Mouse (Mus musculus): ENCODE results near the gene Zhx3. TPM values are rescaled to one million over a fixed set of nuclear protein-coding genes. Genes with fewer than 3 reads are reported as not detected.

Zhx3 gene
- polyA plus RNA-seq, 1 experiment from 2014 or later, result 11.1 TPM

DNA sequence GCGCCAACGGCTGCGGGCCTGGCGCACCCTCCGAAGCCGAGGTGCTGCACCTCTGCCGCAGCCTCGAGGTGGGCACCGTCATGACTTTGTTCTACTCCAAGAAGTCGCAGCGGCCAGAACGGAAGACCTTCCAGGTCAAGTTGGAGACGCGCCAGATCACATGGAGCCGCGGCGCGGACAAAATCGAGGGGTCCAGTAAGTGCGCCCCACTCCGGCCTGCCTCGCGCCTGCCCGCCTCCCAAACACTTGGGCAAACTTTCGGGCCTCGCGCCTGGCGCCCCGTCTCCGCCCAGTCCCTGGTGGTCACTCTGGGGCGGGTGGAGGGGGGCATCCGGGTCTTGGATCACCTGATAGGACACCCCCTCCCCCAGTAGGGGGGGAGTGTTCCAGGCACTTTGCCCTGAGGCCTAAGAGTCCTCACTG is 140.9 kb downstream of the Zhx3 start:
- peak; percentile 11; the same call in 1 of the 2 replicates for ATAC-seq (ENCODE audit: low read depth)

DNA sequence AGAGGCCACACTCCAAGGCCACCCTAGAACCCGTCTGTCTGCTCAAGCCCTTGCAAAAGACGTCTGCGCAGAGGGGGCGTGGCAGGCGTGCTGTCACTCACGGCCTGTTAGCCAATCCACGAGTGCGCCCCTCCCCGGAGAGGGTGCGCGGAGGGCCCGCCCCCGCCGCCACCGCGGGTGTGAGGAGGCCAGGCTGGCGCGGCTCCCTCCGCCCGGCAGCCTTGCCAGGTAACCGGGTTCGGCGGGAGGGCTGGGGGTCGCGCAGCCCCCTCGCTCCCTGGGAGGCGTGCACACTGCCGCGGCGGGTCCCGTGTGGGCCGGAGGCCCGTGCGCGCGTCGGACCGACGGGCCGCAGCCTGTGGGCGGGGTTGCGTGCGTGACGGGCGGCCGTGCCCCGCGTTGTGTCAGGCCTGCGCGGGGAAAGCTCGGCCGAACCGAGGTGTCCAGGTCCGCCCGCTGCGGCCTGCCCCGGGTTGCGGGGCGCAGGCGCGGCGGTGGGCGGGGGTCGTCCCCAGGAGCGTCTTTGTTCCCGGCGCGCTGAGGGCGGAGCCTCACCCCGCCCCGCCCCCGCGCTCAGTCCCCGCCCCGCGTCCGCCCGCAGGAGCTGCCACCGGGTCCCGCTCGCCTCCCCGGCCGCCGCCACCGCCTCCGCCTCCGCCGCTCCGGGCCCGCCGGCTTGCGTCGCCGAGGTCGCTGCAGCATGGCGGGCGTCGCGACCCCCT is 141.5 kb downstream of the Zhx3 start, which contains the start of gene Plcg1:
Gene Plcg1, plus strand, starts transcription at position 184 of the 722 bp plus-strand sequence.
- no peaks in the 10 kb centered on the region for H3K9me3 ChIP-seq (ENCODE audit: control insufficient read depth, low read length)
- H3K4me1 ChIP-seq (ENCODE audit: control insufficient read depth, insufficient read depth, low read length), result peaks cover 28% of the 10 kb centered on the region
- H3K4me2 ChIP-seq (ENCODE audit: low read depth, low read length), result peak within 1 kb of the TSS; percentile 92
- no peaks in the 10 kb centered on the region for H3K27me3 ChIP-seq (replicated peaks; ENCODE audit: control insufficient read depth, insufficient read depth, low read length)
- ATAC-seq (ENCODE audit: low read depth) (peak; percentile 95), DNase-seq (ENCODE audit: low spot score) (peak; percentile 97)
- H3K27ac ChIP-seq (replicated peaks; ENCODE audit: low read depth, low read length), result peak within 1 kb of the TSS; percentile 98
- H3K9ac ChIP-seq (ENCODE audit: low read depth, low read length), result peak within 1 kb of the TSS; percentile 100
- WGBS, result 0% methylated on average over 5 of the region's 99 CpGs
- H3K4me3 ChIP-seq (ENCODE audit: low read depth, low read length), result peak within 1 kb of the TSS; percentile 98
- peaks cover 20% of the 10 kb centered on the region for H3K36me3 ChIP-seq (ENCODE audit: control insufficient read depth, insufficient read depth, low read length)

More for the DNA sequence above, 140.9 kb downstream of the Zhx3 start:
- H3K9ac ChIP-seq (ENCODE audit: low read depth, low read length), result peak overlapping the region; percentile 100
- DNase-seq (ENCODE audit: low spot score), result peak; percentile 62
- H3K4me1 ChIP-seq (ENCODE audit: control insufficient read depth, insufficient read depth, low read length), result peaks cover 28% of the 10 kb centered on the region
- peak overlapping the region; percentile 98 for H3K4me3 ChIP-seq (ENCODE audit: low read depth, low read length)
- peak overlapping the region; percentile 92 for H3K4me2 ChIP-seq (ENCODE audit: low read depth, low read length)
- peaks cover 25% of the 10 kb centered on the region for H3K36me3 ChIP-seq (ENCODE audit: control insufficient read depth, insufficient read depth, low read length)
- 2% methylated on average over 12 of the region's 32 CpGs for WGBS
- H3K27ac ChIP-seq (replicated peaks; ENCODE audit: low read depth, low read length), result peak overlapping the region; percentile 98
- no peaks in the 10 kb centered on the region for H3K9me3 ChIP-seq (ENCODE audit: control insufficient read depth, low read length)
- no peaks in the 10 kb centered on the region for H3K27me3 ChIP-seq (replicated peaks; ENCODE audit: control insufficient read depth, insufficient read depth, low read length)

DNA sequence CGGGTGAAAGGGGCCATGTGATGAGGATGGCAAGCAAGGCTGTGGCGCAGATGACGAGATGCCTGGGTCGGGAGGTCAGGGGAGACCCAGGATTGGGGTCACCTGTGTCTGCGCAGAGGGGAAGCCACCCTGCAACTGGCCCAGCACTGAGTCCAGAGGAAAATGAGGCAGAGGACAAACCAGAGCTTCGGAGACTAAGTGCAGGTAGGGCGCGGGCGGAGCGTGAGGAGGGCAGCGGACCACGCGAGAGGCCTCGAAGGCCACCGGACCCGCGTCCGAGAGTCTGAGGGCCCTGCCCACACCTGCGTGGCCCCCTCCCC is 142.0 kb downstream of the Zhx3 start:
- Histone ChIP-seq H3K27ac (replicated peaks; ENCODE audit: low read depth, low read length) (no peak overlapping the region), H3K4me1 (ENCODE audit: control insufficient read depth, insufficient read depth, low read length) (peaks cover 28% of the 10 kb centered on the region)
- no peak for DNase-seq (ENCODE audit: low spot score)

DNA sequence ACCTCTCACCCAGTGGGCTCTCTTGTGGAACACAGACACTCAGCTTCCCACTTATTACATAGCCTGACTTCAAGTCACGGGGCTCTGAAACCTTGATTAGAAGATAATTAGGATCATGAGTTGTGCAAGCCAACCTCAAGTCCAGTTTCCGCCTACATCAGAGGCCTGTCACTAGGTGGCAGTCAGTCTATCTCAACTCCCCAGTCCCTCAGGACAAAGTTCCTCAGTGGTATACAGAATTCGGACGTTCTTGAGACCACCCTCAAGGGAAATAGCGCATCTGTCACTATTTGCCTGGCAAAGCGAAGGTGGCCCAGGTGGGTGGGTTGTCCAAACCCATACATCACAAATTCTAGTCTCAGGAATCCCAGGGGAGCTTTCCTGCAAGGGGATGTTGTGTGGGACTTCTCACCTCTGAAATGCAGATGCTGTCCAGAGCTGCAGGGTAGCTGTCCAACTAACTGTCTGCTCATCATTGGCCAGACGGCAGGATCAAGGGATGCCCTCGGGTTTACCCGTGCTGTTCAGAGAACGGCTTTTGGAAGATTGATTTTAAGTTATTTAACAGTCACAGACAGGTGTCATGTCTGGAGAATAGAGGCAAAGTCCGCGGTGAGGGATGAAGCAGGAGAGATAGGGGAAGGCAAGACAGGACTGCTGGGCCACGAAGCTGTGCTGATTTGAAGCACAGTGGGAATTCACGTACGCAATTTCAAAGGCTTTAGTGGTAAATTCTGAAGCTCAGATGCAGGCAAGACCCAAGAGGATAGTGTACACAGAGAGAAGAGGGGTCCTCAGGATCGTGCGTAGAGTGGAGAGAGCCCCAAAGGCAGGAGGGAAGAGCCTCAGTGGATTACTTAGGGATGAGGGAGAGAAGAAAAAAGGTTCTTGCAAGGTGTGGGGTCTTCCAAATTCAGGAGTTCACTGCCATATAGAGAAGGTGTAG is 142.7 kb downstream of the Zhx3 start:
- Histone ChIP-seq H3K27me3 (replicated peaks; ENCODE audit: control insufficient read depth, insufficient read depth, low read length) (no peaks in the 10 kb centered on the region), H3K9ac (ENCODE audit: low read depth, low read length) (peak overlapping the region; percentile 100), H3K4me2 (ENCODE audit: low read depth, low read length) (peak overlapping the region; percentile 92), H3K4me3 (ENCODE audit: low read depth, low read length) (peak overlapping the region; percentile 98), H3K36me3 (ENCODE audit: control insufficient read depth, insufficient read depth, low read length) (peaks cover 16% of the 10 kb centered on the region), H3K27ac (replicated peaks; ENCODE audit: low read depth, low read length) (no peak overlapping the region), H3K4me1 (ENCODE audit: control insufficient read depth, insufficient read depth, low read length) (peaks cover 28% of the 10 kb centered on the region), H3K9me3 (ENCODE audit: control insufficient read depth, low read length) (no peaks in the 10 kb centered on the region)
- ATAC-seq (ENCODE audit: low read depth) (0 out of 2 replicates have a peak, but pooled peaks have one; percentile 0), DNase-seq (ENCODE audit: low spot score) (no peak)
- WGBS, result 27% methylated on average over 17 of the region's 17 CpGs

More for the DNA sequence above, 142.0 kb downstream of the Zhx3 start:
- 6% methylated on average over 8 of the region's 19 CpGs for WGBS
- H3K9me3 ChIP-seq (ENCODE audit: control insufficient read depth, low read length), result no peaks in the 10 kb centered on the region
- H3K4me2 ChIP-seq (ENCODE audit: low read depth, low read length), result peak overlapping the region; percentile 92
- H3K4me3 ChIP-seq (ENCODE audit: low read depth, low read length), result peak overlapping the region; percentile 98
- peaks cover 16% of the 10 kb centered on the region for H3K36me3 ChIP-seq (ENCODE audit: control insufficient read depth, insufficient read depth, low read length)
- peak overlapping the region; percentile 100 for H3K9ac ChIP-seq (ENCODE audit: low read depth, low read length)
- no peaks in the 10 kb centered on the region for H3K27me3 ChIP-seq (replicated peaks; ENCODE audit: control insufficient read depth, insufficient read depth, low read length)
- no peak for ATAC-seq (ENCODE audit: low read depth)

DNA sequence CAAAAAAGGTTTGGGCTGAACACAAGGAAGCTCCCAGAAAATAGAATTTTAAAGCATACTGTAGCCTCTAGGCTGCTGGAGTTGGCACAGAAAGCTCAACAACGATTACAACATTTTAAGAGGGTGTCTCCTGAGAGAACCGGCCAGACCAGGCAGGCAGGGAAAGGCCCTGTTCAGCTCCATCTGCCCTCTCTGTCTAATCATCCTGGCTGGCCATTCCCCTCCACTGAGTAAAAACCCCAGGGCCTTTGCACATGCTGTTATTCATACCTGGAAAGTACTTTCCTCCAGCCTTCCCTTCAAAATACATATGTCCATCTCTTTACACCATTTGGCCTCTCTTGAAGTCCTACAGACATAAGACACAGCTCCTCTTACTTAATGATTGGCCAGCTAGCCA is 143.4 kb downstream of the Zhx3 start:
- 63% methylated on average over 2 of the region's 2 CpGs for WGBS

DNA sequence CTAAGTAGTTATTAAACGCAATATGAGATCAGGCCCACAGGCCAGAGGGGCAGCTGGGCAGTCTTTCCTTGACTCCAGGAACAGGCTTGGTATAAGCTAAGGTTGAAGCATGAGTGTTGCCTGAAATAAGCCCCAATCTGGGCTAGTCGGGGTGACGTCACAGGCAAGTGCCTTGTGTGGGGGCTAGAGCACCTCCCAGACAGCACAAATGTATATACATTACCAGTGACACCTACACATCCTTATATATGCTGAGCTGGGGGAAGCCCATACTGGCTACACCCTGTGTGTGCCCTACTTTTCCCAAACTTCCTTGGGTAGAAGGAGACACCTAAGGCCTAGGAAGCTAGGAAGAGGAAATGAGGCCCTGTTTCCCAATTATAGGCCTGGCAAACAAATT is 143.8 kb downstream of the Zhx3 start:
- no peaks in the 10 kb centered on the region for H3K9me3 ChIP-seq (ENCODE audit: control insufficient read depth, low read length)
- no peak overlapping the region for H3K4me3 ChIP-seq (ENCODE audit: low read depth, low read length)
- no peak overlapping the region for H3K9ac ChIP-seq (ENCODE audit: low read depth, low read length)
- peaks cover 22% of the 10 kb centered on the region for H3K4me1 ChIP-seq (ENCODE audit: control insufficient read depth, insufficient read depth, low read length)
- 92% methylated on average over 3 of the region's 3 CpGs for WGBS
- no peaks in the 10 kb centered on the region for H3K27me3 ChIP-seq (replicated peaks; ENCODE audit: control insufficient read depth, insufficient read depth, low read length)
- no peak overlapping the region for H3K27ac ChIP-seq (replicated peaks; ENCODE audit: low read depth, low read length)
- H3K4me2 ChIP-seq (ENCODE audit: low read depth, low read length), result no peak overlapping the region
- no peak for ATAC-seq (ENCODE audit: low read depth)
- no peak for DNase-seq (ENCODE audit: low spot score)
- H3K36me3 ChIP-seq (ENCODE audit: control insufficient read depth, insufficient read depth, low read length), result peaks cover 20% of the 10 kb centered on the region

More for the DNA sequence above, 143.4 kb downstream of the Zhx3 start:
- ATAC-seq (ENCODE audit: low read depth) (no peak), DNase-seq (ENCODE audit: low spot score) (no peak)
- H3K9ac ChIP-seq (ENCODE audit: low read depth, low read length), result no peak overlapping the region
- H3K36me3 ChIP-seq (ENCODE audit: control insufficient read depth, insufficient read depth, low read length), result peaks cover 16% of the 10 kb centered on the region
- no peak overlapping the region for H3K4me3 ChIP-seq (ENCODE audit: low read depth, low read length)
- H3K4me2 ChIP-seq (ENCODE audit: low read depth, low read length), result no peak overlapping the region
- H3K9me3 ChIP-seq (ENCODE audit: control insufficient read depth, low read length), result no peaks in the 10 kb centered on the region
- H3K4me1 ChIP-seq (ENCODE audit: control insufficient read depth, insufficient read depth, low read length), result peaks cover 27% of the 10 kb centered on the region
- no peaks in the 10 kb centered on the region for H3K27me3 ChIP-seq (replicated peaks; ENCODE audit: control insufficient read depth, insufficient read depth, low read length)
- no peak overlapping the region for H3K27ac ChIP-seq (replicated peaks; ENCODE audit: low read depth, low read length)

DNA sequence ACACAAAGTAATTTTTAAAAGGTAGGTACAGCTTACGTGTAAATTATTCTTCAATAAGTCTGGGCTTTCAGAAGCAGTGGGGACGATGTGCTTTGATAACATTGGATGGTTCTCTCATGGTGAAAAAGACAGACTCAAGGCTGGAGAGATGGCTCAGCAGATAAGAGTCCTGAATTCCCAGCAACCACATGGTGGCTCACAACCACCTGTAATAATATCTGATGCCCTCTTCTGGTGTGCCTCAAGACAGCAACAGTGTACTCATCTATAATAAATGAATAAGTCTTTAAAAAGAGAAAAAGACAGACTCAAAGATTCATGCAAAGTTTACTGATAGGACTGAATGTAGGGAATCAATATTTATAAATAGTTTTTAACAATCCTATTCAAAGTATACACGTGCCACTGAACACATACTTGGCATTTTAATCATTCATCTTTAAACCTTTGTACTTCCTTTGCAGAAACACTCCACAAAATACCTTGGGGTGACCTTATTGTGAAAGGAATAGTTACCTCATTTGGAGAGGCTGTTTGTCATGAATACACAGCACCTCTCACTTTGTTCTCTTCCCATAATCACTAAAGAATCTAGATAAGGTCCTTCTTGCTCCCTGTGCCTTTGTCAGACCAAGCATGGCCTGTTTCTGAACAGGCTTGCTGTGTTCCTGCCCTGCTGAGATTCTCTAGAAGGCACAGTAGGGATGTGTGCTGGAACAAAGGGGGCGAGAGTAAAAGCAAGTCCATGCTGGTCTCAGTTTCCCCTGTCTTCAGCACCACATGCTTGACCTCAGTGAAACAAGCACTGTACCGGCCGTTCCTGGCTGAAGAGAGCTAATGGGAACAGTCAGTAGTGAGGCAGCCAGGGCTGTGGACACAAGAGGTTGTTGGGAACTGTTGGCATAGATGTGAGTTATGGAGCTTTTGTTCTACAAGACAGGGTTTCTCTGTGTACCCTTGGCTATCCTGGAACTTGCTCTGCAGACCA is 146.6 kb downstream of the Zhx3 start:
- Histone ChIP-seq H3K27ac (replicated peaks; ENCODE audit: low read depth, low read length) (no peak overlapping the region), H3K4me3 (ENCODE audit: low read depth, low read length) (no peak overlapping the region), H3K4me1 (ENCODE audit: control insufficient read depth, insufficient read depth, low read length) (peaks cover 5% of the 10 kb centered on the region; the same call in 1 of the 2 replicates), H3K9ac (ENCODE audit: low read depth, low read length) (no peak overlapping the region), H3K27me3 (replicated peaks; ENCODE audit: control insufficient read depth, insufficient read depth, low read length) (no peaks in the 10 kb centered on the region), H3K36me3 (ENCODE audit: control insufficient read depth, insufficient read depth, low read length) (peaks cover 43% of the 10 kb centered on the region), H3K4me2 (ENCODE audit: low read depth, low read length) (no peak overlapping the region), H3K9me3 (ENCODE audit: control insufficient read depth, low read length) (no peaks in the 10 kb centered on the region)
- DNase-seq (ENCODE audit: low spot score), result no peak
- 83% methylated on average over 6 of the region's 6 CpGs for WGBS
- ATAC-seq (ENCODE audit: low read depth), result no peak

DNA sequence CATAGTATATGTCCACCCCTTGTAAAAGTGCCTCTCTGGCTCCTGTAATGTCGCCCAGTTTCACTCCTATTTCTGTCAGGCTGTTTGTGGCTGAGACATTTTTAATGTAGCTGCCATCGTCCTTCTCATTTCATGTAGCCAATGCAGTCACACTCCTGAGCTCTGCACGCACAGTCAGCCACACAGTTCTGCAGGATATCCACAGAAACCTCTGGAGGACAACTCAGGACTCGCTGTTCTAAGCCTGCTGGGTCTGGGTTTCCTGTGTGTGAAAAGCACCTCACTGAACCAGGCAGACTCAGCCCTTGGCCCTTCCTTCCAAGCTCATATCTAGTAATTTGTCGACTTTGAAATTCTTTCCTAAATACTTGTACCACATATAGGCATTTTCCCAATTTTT is 148.3 kb downstream of the Zhx3 start:
- Histone ChIP-seq H3K9ac (ENCODE audit: low read depth, low read length) (no peak overlapping the region), H3K4me1 (ENCODE audit: control insufficient read depth, insufficient read depth, low read length) (no peaks in the 10 kb centered on the region), H3K4me2 (ENCODE audit: low read depth, low read length) (no peak overlapping the region), H3K9me3 (ENCODE audit: control insufficient read depth, low read length) (no peaks in the 10 kb centered on the region), H3K27me3 (replicated peaks; ENCODE audit: control insufficient read depth, insufficient read depth, low read length) (no peaks in the 10 kb centered on the region), H3K27ac (replicated peaks; ENCODE audit: low read depth, low read length) (no peak overlapping the region), H3K36me3 (ENCODE audit: control insufficient read depth, insufficient read depth, low read length) (peaks cover 59% of the 10 kb centered on the region), H3K4me3 (ENCODE audit: low read depth, low read length) (no peak overlapping the region)
- ATAC-seq (ENCODE audit: low read depth) (no peak), DNase-seq (ENCODE audit: low spot score) (no peak)
- 87% methylated on average over 5 of the region's 5 CpGs for WGBS
